Mouse (Mus musculus) liver, adult 2 months (tissue): ENCODE measurements at regions not wholly inside any gene's neighbourhood (a gene's known extent, or its start where the extent isn't known, plus 50 kb on each side); places are given as distances from the start of the nearest gene placed in this dataset.

Experiments
- CTCF ChIP-seq: fragments of 200-500 bp; IDR thresholded peaks from 2 replicates; pipeline ENCODE4 v1.5.1; 2011; ENCODE audit warnings: low read depth, low read length, control low read depth
- POLR2A ChIP-seq: fragments of 200-500 bp; IDR thresholded peaks from 2 replicates; pipeline ENCODE4 v1.6.1; 2011; ENCODE audit warnings: low read length, control low read depth; ENCODE audit not compliant: insufficient read depth; ENCODE audit errors: extremely low read depth

- TF ChIP-seq CTCF (no peak), POLR2A (no peak)
Measured at GRCm38 (mm10) chr6:99874029-99874428, 147.8 kb upstream of the Prok2 start.
